Mouse (Mus musculus) C2C12 (cell line): Measurements from ENCODE around the gene Gm8909. TPM values are rescaled to one million over a fixed set of nuclear protein-coding genes. Genes with fewer than 3 reads are reported as not detected.
A peak's percentile ranks its signal among the peaks of the same experiment; 100 is the strongest.

Experiments
- H3K27me3 ChIP-seq: one replicate; pipeline ENCODE4 v1.6.1; 2011; ENCODE audit not compliant: control insufficient read depth, insufficient read depth, insufficient read length
- H3K36me3 ChIP-seq: one replicate; pipeline ENCODE4 v1.6.1; 2011; ENCODE audit not compliant: control insufficient read depth, insufficient read depth
- H3K4me3 ChIP-seq: one replicate; pipeline ENCODE4 v1.5.1; 2011; ENCODE audit warnings: mild to moderate bottlenecking, control low read depth; ENCODE audit not compliant: poor library complexity, insufficient read depth, severe bottlenecking
- H3K79me2 ChIP-seq: one replicate; pipeline ENCODE4 v1.6.1; 2011; ENCODE audit not compliant: control insufficient read depth, insufficient read depth
- H3K79me3 ChIP-seq: one replicate; pipeline ENCODE4 v1.6.1; 2011; ENCODE audit warnings: low read depth, control low read depth
- H3ac ChIP-seq: one replicate; pipeline ENCODE3; 2011; ENCODE audit warnings: low read depth; ENCODE audit not compliant: control insufficient read depth, insufficient read length
- CEBPB ChIP-seq: IDR thresholded peaks from one replicate; pipeline ENCODE4 v1.6.1; 2011; ENCODE audit warnings: low read depth, mild to moderate bottlenecking, control low read depth, moderate library complexity
- CTCF ChIP-seq: IDR thresholded peaks from one replicate; pipeline ENCODE4 v1.5.1; 2011; ENCODE audit not compliant: control insufficient read depth, insufficient read depth, insufficient read length
- FOSL1 ChIP-seq: IDR thresholded peaks from one replicate; pipeline ENCODE4 v1.8.0; 2011; ENCODE audit warnings: mild to moderate bottlenecking, low read length; ENCODE audit not compliant: poor library complexity, insufficient read depth, severe bottlenecking
- MAX ChIP-seq: IDR thresholded peaks from one replicate; pipeline ENCODE4 v1.6.1; 2011; ENCODE audit warnings: mild to moderate bottlenecking, control low read depth
- MYOD1 ChIP-seq: IDR thresholded peaks from one replicate; pipeline ENCODE4 v1.6.1; 2011; ENCODE audit warnings: low read depth; ENCODE audit not compliant: control insufficient read depth, insufficient read length
- MYOG ChIP-seq: IDR thresholded peaks from one replicate; pipeline ENCODE4 v1.6.1; 2011; ENCODE audit not compliant: control insufficient read depth, insufficient read length; ENCODE audit errors: extremely low read depth
- USF1 ChIP-seq: IDR thresholded peaks from one replicate; pipeline ENCODE4 v1.6.1; 2011; ENCODE audit warnings: low read depth, mild to moderate bottlenecking, control low read depth, moderate library complexity
- long read RNA-seq, 2 experiments: library from polyadenylated mRNA; unstranded; transcript quantifications; one replicate each; pipeline ENCODE4 v2.0.0; 2019 to 2020
- polyA plus RNA-seq: library from polyadenylated mRNA; unstranded; fragments of >200 nt; fragmentation: generic; extraction: Trizol; gene quantifications from one replicate; pipeline ENCODE4 v1.2.1, GENCODE M21; 2012; ENCODE audit warnings: missing spikeins

The Gm8909 gene
- not detected for polyA plus RNA-seq
- long read RNA-seq, experiment 1 = 0 reads
- long read RNA-seq, experiment 2 = 0 reads

DNA sequence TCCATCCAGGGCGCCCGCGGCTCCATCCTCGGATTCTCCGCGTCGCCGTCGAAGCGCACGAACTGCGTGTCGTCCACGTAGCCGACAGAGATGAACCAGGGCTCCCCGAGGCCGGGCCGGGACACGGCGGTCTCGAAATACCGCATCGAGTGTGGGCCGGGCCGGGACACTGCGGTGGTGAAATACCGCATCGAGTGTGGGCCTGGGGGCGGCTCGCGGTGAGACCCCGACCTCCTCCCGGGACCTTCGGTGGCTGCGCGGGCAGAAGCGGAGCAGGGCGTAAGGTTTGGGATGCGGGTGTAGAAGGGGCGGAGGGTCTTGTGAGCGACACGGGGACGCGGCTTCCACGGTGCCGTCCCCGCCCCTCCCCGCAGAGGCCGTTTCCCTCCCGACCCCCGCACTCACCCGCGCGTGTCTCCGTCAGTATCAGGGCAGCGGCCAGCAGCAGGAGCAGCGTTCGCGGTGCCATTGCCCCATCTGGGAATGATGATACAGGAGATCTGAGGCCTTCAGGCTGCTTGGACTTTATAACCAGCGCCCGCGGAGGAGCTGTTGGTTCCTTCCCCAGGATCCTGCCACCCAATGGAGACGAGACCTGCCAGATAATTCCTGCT is at the start of gene Gm8909:
Gene Gm8909, minus strand, starts transcription at position 499 of the 614 bp plus-strand sequence.
- H3ac ChIP-seq = no peak within 1 kb of the TSS
- no peaks in the 10 kb centered on the region for H3K36me3 ChIP-seq
- no peaks in the 10 kb centered on the region for H3K79me3 ChIP-seq
- no peaks in the 10 kb centered on the region for H3K79me2 ChIP-seq
- peaks cover 18% of the 10 kb centered on the region for H3K27me3 ChIP-seq
- TF ChIP-seq MYOG (no peak), MYOD1 (no peak), CTCF (no peak), FOSL1 (no peak), CEBPB (no peak), MAX (no peak), USF1 (no peak)
- peak within 1 kb of the TSS; percentile 28 for H3K4me3 ChIP-seq

DNA sequence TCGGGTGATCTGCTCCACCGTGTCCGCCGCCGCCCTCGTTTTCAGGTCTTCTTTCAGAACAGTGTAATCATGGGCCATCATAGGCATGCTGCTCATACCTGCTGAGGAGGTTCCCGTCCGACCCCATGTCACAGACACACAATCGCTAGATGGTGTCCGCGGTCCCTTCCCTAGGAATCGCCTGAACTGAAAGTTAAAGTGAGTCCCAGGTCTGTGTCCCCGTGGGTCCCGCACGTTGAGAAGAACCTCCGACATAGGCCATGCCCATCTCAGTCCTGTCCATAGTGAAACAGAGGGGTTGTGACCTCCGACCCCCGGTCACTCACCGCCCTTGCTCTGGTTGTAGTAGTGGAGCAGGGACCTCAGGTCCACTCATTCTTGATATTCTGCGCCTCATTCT is 47.2 kb upstream of the Gm8909 start:
- TF ChIP-seq USF1 (no peak), CTCF (no peak), MAX (no peak), FOSL1 (no peak)
- Histone ChIP-seq H3K79me2 (no peaks in the 10 kb centered on the region), H3K36me3 (no peaks in the 10 kb centered on the region), H3K27me3 (peaks cover 19% of the 10 kb centered on the region), H3K4me3 (no peak overlapping the region), H3K79me3 (no peaks in the 10 kb centered on the region), H3ac (no peak overlapping the region)

DNA sequence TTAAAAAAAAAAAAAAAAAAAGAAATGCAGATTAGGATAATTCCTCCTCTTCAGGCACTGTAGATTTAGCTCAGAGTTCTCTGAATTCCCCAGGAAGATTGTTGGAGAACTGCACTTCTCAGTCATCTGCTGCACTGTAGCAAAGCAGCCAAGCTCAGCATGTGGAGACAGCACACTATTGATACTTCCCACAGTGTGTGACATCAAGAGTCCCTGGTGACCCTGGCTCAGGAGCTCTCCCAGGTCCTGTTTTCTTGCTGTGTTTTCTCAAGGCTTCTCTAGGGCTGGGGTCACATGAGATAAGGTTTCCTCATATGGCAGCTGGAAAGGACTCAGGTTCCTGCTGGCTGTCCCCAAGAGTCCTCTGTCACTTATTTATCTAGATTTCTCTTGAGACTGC is 38.5 kb upstream of the Gm8909 start:
- H3K36me3 ChIP-seq = no peaks in the 10 kb centered on the region
- no peak overlapping the region for H3K4me3 ChIP-seq
- TF ChIP-seq MYOD1 (no peak), MAX (no peak), USF1 (no peak), CTCF (no peak), CEBPB (no peak), MYOG (no peak), FOSL1 (no peak)
- H3ac ChIP-seq = no peak overlapping the region
- H3K27me3 ChIP-seq = peaks cover 13% of the 10 kb centered on the region
- no peaks in the 10 kb centered on the region for H3K79me3 ChIP-seq
- no peaks in the 10 kb centered on the region for H3K79me2 ChIP-seq

DNA sequence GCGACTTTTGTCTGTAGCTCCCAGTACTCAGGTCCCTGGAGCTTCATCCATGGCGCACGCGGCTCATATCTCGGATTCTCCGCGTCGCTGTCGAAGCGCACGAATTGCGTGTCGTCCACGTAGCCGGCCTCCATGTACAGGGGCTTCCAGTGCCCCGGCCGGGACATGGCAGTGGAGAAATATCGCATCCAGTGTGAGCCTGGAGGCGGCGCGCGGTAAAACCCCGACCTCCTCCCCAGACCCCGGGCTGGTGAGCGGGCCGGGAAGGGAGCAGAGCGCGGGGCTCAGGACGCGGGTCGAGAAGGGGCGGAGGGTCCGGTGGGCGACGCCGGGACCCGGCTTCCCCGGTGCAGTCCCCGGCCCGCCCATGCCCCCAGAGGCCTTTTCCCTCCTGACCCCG is 37.5 kb upstream of the Gm8909 start:
- H3ac ChIP-seq = no peak overlapping the region
- no peak overlapping the region for H3K4me3 ChIP-seq
- peaks cover 14% of the 10 kb centered on the region for H3K27me3 ChIP-seq
- no peaks in the 10 kb centered on the region for H3K36me3 ChIP-seq
- TF ChIP-seq CEBPB = no peak
- TF ChIP-seq USF1 = no peak
- no peak for TF ChIP-seq MYOD1
- no peak for TF ChIP-seq MYOG
- no peak for TF ChIP-seq FOSL1
- TF ChIP-seq MAX = no peak
- TF ChIP-seq CTCF = no peak
- no peaks in the 10 kb centered on the region for H3K79me3 ChIP-seq
- no peaks in the 10 kb centered on the region for H3K79me2 ChIP-seq

DNA sequence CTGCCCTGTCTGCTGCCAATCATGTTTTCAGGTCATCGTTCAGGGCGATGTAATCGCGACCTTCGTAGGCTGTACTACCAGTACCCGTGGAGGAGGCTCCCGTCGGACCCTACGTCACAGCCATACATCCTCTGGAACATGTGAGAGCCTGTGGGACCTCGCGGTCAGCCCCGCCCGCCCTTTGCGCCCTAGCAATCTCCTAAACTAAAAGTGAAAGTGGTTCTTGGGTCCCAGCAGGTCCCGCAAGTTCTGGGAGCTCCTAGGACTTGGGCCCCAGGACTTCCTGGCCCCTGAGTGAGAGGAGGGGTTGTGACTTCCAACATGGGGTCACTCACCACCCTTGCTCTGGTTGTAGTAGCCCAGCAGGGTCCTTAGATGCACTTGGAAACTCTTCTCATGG is 37.1 kb upstream of the Gm8909 start:
- H3ac ChIP-seq = no peak overlapping the region
- H3K79me3 ChIP-seq = no peaks in the 10 kb centered on the region
- no peaks in the 10 kb centered on the region for H3K79me2 ChIP-seq
- no peaks in the 10 kb centered on the region for H3K36me3 ChIP-seq
- no peak for TF ChIP-seq USF1
- no peak for TF ChIP-seq CTCF
- TF ChIP-seq MAX = no peak
- no peak for TF ChIP-seq MYOD1
- TF ChIP-seq FOSL1 = no peak
- TF ChIP-seq CEBPB = no peak
- no peak for TF ChIP-seq MYOG
- H3K27me3 ChIP-seq = peaks cover 11% of the 10 kb centered on the region
- no peak overlapping the region for H3K4me3 ChIP-seq

DNA sequence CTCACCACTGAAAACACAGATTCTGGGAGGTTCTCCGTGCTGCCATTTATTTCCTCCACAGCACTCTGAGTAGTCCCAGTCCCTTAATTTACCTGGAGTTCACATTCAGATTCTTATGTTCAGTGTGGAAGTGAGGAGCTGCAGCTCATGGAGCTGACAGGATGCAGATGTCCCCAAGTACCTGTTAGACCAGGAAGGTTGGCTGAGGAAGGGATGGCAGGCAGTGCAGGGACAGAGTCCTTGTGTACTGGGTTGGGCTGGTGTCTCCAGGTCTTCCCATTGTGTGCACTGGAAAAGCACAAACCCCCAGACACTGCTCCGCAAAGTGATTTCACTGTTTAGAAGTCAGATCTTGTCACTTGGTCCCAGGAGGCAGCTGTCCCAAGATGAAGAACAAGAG is 33.5 kb upstream of the Gm8909 start:
- no peaks in the 10 kb centered on the region for H3K36me3 ChIP-seq
- H3K27me3 ChIP-seq = peaks cover 20% of the 10 kb centered on the region
- H3K79me3 ChIP-seq = no peaks in the 10 kb centered on the region
- H3ac ChIP-seq = no peak overlapping the region
- no peak overlapping the region for H3K4me3 ChIP-seq
- no peaks in the 10 kb centered on the region for H3K79me2 ChIP-seq
- no peak for TF ChIP-seq MYOG
- TF ChIP-seq CEBPB = no peak
- no peak for TF ChIP-seq MAX
- no peak for TF ChIP-seq MYOD1
- TF ChIP-seq FOSL1 = no peak
- no peak for TF ChIP-seq USF1
